Mouse (Mus musculus): ENCODE measurements around the gene Rspo1. TPM values are rescaled to one million over a fixed set of nuclear protein-coding genes. Genes with fewer than 3 reads are reported as not detected.

Rspo1 gene
- 3.5 and 4.6 TPM in 2 replicates for polyA plus RNA-seq (2012; rRNA removed)

DNA sequence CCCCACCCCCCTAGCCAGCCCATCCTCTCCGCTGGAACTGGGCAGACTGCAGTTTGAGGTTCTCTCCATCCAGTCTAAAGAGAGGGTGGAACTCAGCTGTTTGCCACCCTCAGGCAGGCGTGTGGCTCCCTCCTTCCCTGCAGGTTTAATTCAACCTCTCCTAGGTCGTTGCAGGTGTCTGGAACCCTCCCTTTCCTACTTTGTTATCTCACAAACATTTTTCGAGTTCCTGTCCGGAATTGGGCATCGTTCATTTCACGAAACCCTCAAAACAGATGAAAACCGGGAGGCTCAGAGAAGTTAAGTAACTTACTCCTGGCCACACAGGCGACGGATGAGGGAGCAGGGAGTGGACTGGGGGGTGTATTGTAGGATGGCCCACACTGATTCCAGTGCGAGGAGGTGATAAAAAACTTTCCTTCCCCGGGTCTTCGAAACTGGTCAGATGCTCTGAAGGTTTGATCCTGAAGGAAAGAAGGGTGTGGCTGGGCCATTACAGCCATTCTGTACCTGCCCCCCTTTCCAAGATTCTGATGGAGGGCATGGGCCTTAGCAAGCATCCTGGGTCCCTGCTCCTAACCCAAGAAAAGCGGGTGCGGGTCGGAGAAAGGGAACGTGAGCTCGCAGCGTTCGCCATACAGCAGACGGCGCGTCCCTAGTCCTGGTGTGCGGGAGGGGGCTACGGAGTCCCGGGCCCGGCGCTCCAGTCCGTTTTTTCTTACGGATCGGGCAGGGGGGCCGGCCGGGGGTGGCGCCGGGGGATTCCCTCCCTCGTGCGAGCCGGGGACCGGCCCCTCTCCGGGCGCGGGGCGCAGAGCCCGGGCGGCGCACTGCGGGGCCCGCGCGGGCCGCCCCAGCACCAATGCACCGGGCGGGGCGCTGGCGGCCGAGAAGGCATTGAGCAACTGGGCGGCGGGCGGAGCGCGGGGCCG, at the start of gene Rspo1:
Rspo1 (plus strand) TSS at position 760 of the 932 bp plus-strand sequence.

GRCm38 (mm10) chr4:124936613-124937471, 49.4 kb upstream of the Rspo1 start, which contains the start of gene 9930104L06Rik:
Gene 9930104L06Rik, plus strand, starts transcription at chr4:124937048.

DNA sequence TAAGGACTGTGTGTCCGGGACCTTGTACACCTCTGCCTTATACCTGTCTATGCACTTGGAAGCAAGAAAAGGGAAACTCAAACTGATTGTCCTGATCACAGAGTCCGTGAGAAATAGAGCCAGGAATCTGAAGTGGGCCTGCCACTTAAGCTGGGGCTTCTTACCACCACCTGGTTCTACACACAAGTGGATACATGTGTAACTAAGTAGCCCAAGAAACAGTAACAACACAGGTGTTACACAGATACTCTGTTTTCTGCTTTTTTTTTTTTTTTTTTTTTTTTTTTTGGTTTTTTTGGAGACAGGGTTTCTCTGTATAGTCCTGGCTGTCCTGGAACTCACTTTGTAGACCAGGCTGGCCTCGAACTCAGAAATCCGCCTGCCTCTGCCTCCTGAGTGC, 47.0 kb upstream of the Rspo1 start, which contains the start of gene Cdca8:
Cdca8 (minus strand) TSS at position 101 of the 400 bp plus-strand sequence.

DNA sequence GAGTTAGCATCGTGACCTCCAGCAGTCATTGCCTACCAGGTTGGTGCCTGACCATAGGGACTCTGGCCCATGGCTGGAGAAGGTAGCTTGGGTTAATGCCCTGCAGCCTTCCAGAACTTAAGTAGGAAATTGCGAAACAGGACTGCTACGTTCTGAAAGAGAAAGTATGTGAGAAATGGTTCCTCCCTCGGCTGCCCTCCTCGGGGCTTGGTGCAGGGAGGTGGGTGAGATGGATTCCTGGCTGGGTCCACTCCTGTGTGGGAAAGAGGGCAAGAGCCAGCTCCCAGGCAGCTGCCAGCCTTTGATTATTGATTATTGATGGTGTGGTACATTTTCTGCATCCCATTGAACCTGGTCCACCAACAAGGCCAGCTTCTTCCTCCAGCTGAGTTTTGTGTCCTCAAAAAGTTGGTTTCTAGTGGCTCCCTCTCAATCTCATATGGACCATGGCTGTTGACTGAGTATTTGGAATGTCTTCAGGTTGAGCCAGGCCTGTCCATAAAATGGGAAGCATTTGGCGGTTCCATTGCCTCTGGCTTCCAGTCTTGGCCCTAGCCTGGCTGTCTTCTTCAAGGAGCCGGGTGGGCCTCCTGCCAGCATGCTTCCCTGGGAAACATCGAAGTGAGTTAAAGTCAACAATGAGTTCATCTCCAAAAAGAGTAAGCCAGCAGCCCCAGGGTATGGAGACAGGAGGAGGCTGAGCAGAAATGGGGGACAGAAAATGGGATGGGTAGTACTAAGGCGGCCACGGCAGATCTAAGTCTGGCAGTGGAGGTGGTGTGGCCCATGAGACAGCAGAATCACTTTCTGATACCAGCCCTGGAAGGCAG, 29.8 kb downstream of the Rspo1 start, which contains the start of gene Gnl2:
Gnl2 (plus strand) TSS at position 780 of the 830 bp plus-strand sequence.

Other genes with a start within 250 kb of the Rspo1 start
- gene Inpp5b, start 244.6 kb upstream of the Rspo1 start, polyA plus RNA-seq (2012; rRNA removed): 12.7 and 14.2 TPM in 2 replicates
- 2.1 TPM in 2 replicates for gene Mtf1, start 184.3 kb upstream of the Rspo1 start, polyA plus RNA-seq (2012; rRNA removed)
- 16.7 and 25.2 TPM in 2 replicates for gene Yrdc, start 135.8 kb upstream of the Rspo1 start, polyA plus RNA-seq (2012; rRNA removed)
- 20.4 and 33.6 TPM in 2 replicates for gene 1110065P20Rik, start 135.2 kb upstream of the Rspo1 start, polyA plus RNA-seq (2012; rRNA removed)
- gene Maneal, start 124.3 kb upstream of the Rspo1 start, polyA plus RNA-seq (2012; rRNA removed): 0.37 and 0.65 TPM in 2 replicates
- gene Epha10, start 105.5 kb upstream of the Rspo1 start, polyA plus RNA-seq (2012; rRNA removed): not detected in 2 replicates
- 5.5 and 9.2 TPM in 2 replicates for gene 9930104L06Rik, start 49.4 kb upstream of the Rspo1 start, polyA plus RNA-seq (2012; rRNA removed)
- 8.1 and 8.8 TPM in 2 replicates for gene Cdca8, start 47.1 kb upstream of the Rspo1 start, polyA plus RNA-seq (2012; rRNA removed)
- gene Gnl2, start 30.2 kb downstream of the Rspo1 start, polyA plus RNA-seq (2012; rRNA removed): 2.2 and 3.5 TPM in 2 replicates
- gene Dnali1, start 79.3 kb downstream of the Rspo1 start, polyA plus RNA-seq (2012; rRNA removed): not detected in 2 replicates
- 2.3 and 2.8 TPM in 2 replicates for gene Snip1, start 80.2 kb downstream of the Rspo1 start, polyA plus RNA-seq (2012; rRNA removed)
- 2.5 and 2.8 TPM in 2 replicates for gene Meaf6, start 98.7 kb downstream of the Rspo1 start, polyA plus RNA-seq (2012; rRNA removed)
- 11.9 and 12.4 TPM in 2 replicates for gene Zc3h12a, start 141.4 kb downstream of the Rspo1 start, polyA plus RNA-seq (2012; rRNA removed)

All from stomach, adult 2 months (tissue).